Mouse (Mus musculus) midbrain, embryonic 16.5 days (tissue): ENCODE measurements around the gene Emx2. TPM values are rescaled to one million over a fixed set of nuclear protein-coding genes. Genes with fewer than 3 reads are reported as not detected.

ENCODE experiments used
- ATAC-seq: fragments of 200-750 bp; cut with Nextera tagmentation; 2 replicates; pipeline ENCODE4 v1.8.0; 2017; ENCODE audit warnings: moderate TSS enrichment
- H3K27ac ChIP-seq: fragments of 300-500 bp; sonication (generic); 2 replicates; pipeline ENCODE4 v1.5.1; 2014; ENCODE audit warnings: mild to moderate bottlenecking, low read length, mixed read lengths
- H3K27me3 ChIP-seq: fragments of 300-500 bp; sonication (generic); 2 replicates; pipeline ENCODE4 v1.6.1; 2014; ENCODE audit warnings: low read depth, low read length, mixed read lengths; ENCODE audit not compliant: control insufficient read depth, insufficient read depth
- H3K36me3 ChIP-seq: fragments of 300-500 bp; sonication (generic); 2 replicates; pipeline ENCODE4 v1.6.1; 2014; ENCODE audit warnings: mild to moderate bottlenecking, low read length, moderate library complexity, mixed read lengths; ENCODE audit not compliant: control insufficient read depth, insufficient read depth
- H3K4me1 ChIP-seq: fragments of 300-500 bp; sonication (generic); 2 replicates; pipeline ENCODE4 v1.6.1; 2014; ENCODE audit warnings: mild to moderate bottlenecking, low read length, mixed read lengths; ENCODE audit not compliant: control insufficient read depth, insufficient read depth
- H3K4me2 ChIP-seq: fragments of 300-500 bp; sonication (generic); 2 replicates; pipeline ENCODE4 v1.6.1; 2014; ENCODE audit warnings: mild to moderate bottlenecking, low read length, mixed read lengths
- H3K4me3 ChIP-seq: fragments of 300-500 bp; sonication (generic); 2 replicates; pipeline ENCODE4 v1.5.1; 2014; ENCODE audit warnings: low read depth, mild to moderate bottlenecking, low read length, moderate library complexity, mixed read lengths
- H3K9ac ChIP-seq: fragments of 300-500 bp; sonication (generic); 2 replicates; pipeline ENCODE4 v1.6.1; 2014; ENCODE audit warnings: low read depth, low read length, mixed read lengths
- H3K9me3 ChIP-seq: fragments of 300-500 bp; sonication (generic); replicated peaks from 2 replicates; pipeline ENCODE4 v1.6.1; 2014; ENCODE audit warnings: mild to moderate bottlenecking, low read length, mixed read lengths; ENCODE audit not compliant: control insufficient read depth, poor library complexity, severe bottlenecking
- WGBS: fragments of 180-500 bp; shearing (Covaris S2); extraction: QIAGEN DNeasy Blood & Tissue Kit; methylation state at CpG from one replicate; pipeline ENCODE4 v1.1.7; 2014; 5-methylcytosine and 5-hydroxymethylcytosine counted together
- polyA plus RNA-seq: library from polyadenylated mRNA; unstranded; fragments of >200 nt; fragmentation: Nextera tagmentation; extraction: Ambion mirVana; gene quantifications from 2 replicates; pipeline ENCODE4 v1.2.1, GENCODE M21; 2015

The Emx2 gene
- polyA plus RNA-seq, 1 experiment from 2014 or later = 14.2 TPM

DNA sequence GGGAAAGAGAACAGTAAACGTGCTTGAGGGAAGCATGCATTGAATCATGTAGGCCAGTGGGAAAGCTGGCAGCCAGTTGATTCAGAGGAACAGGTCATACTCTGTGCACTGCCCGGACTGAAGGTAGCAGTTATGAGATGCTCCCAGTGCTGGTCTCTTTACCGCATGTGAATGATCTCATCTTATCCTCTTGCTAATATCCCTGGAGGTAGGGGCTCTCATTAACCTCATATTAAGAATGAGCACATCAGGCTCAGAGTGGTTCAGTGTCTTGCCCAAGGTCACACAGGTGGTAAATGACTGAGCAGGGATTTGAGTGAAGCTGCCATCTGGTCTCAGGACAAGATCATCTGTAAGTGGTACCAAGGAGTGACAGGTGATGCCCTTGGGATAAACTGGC, 21.7 kb downstream of the Emx2 start:
- H3K27ac ChIP-seq = no peak overlapping the region
- 76% methylated on average over 3 of the region's 3 CpGs for WGBS
- ATAC-seq = no peak

DNA sequence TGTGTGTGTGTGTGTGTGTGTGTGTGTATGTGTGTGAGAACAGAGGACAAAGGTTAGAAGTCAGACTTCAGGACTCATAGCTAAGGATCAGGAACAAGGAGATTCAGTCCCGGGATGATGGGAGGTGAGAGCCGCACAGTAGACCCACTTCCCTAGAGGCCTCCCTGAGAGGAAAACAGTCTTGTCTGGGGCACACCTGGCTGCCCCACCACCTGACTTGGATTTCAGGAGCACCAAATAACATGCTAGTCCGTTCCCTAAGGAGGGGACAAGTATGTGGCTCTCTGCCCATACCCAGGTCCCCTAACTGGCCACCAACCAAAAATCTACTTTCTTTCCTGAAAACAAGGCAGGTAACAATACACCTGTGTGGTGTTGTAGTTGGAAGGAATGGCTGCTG, 22.4 kb downstream of the Emx2 start:
- H3K9me3 ChIP-seq = no peaks in the 10 kb centered on the region
- WGBS = 96% methylated on average over 3 of the region's 3 CpGs
- ATAC-seq = no peak
- no peaks in the 10 kb centered on the region for H3K27me3 ChIP-seq
- H3K4me3 ChIP-seq = no peak overlapping the region
- no peak overlapping the region for H3K4me2 ChIP-seq
- no peaks in the 10 kb centered on the region for H3K4me1 ChIP-seq
- no peak overlapping the region for H3K9ac ChIP-seq
- no peaks in the 10 kb centered on the region for H3K36me3 ChIP-seq
- no peak overlapping the region for H3K27ac ChIP-seq

More for the DNA sequence above, 21.7 kb downstream of the Emx2 start:
- H3K27me3 ChIP-seq = no peaks in the 10 kb centered on the region; the same call in 1 of the 2 replicates
- no peak overlapping the region for H3K4me2 ChIP-seq
- no peaks in the 10 kb centered on the region for H3K9me3 ChIP-seq
- no peak overlapping the region for H3K9ac ChIP-seq
- H3K36me3 ChIP-seq = no peaks in the 10 kb centered on the region
- H3K4me3 ChIP-seq = no peak overlapping the region
- no peaks in the 10 kb centered on the region for H3K4me1 ChIP-seq

DNA sequence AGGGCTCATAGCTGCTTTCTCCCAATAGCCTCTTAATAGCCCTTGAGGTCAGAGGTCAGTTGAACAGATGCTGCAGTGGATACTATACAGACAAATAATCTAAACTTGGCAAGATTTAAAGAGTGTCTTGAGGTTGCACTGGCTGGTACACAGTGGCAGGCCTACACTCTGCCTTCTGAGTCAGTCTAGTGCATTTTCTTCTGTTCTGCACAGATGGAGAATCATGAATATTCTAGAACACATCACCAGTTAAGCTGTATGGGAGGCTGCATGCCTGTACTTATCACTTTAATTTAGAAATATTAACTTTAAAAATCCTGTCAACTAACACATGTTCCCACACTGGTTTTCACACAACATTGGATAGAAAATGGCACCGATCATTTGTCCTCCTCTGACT, 34.1 kb downstream of the Emx2 start:
- no peak for ATAC-seq
- Histone ChIP-seq H3K27me3 (no peaks in the 10 kb centered on the region), H3K27ac (no peak overlapping the region), H3K9me3 (no peaks in the 10 kb centered on the region), H3K4me3 (no peak overlapping the region), H3K9ac (no peak overlapping the region), H3K36me3 (no peaks in the 10 kb centered on the region), H3K4me2 (no peak overlapping the region), H3K4me1 (no peaks in the 10 kb centered on the region)
- 98% methylated on average over 1 of the region's 1 CpGs for WGBS

DNA sequence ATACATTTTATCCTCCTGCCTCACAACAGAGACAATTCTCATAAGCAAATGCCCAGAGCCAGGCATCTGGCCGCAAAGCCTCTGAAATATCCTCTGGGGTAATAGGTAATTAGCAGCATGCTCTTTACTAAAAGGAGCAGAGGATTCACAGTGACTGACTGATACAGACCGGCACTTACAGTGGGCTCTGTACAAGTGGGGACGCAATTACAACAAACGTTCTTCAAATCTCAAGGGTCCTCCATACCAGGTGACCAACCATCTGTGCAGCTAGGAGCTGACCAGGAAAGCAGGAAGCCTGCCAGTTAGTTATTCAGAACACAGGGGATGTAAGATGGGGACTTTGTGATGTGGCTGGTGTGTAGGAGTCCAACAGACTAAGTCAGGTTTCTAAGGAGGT, 38.7 kb downstream of the Emx2 start:
- Histone ChIP-seq H3K27ac (no peak overlapping the region), H3K4me1 (no peaks in the 10 kb centered on the region), H3K36me3 (no peaks in the 10 kb centered on the region), H3K27me3 (no peaks in the 10 kb centered on the region), H3K9me3 (no peaks in the 10 kb centered on the region), H3K9ac (no peak overlapping the region), H3K4me2 (no peak overlapping the region), H3K4me3 (no peak overlapping the region)
- 32% methylated on average over 4 of the region's 4 CpGs for WGBS
- no peak; the same call in 1 of the 2 replicates for ATAC-seq

DNA sequence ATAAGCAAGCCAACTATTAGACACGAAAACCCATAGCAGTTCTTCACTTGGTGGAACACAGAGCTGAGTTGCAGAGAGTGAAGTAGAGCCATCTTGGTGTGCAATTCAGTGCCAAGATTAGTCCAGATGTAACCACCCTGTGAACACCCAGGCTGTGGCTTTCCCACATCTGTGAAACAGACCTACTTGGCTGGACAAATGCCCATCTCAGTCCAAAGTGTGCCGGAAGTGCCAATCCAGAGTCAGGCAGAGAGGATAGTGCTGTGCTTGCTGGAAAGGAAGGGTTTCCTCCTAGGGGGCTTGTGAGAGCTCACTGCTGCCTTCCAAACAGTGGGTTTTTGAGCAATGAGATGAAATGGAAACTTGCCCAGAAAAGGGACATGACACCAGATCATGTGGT, 50.7 kb downstream of the Emx2 start:
- no peak overlapping the region for H3K4me3 ChIP-seq
- no peaks in the 10 kb centered on the region for H3K27me3 ChIP-seq
- H3K9ac ChIP-seq = no peak overlapping the region
- ATAC-seq = no peak
- H3K27ac ChIP-seq = no peak overlapping the region
- H3K4me2 ChIP-seq = no peak overlapping the region
- H3K36me3 ChIP-seq = no peaks in the 10 kb centered on the region
- H3K9me3 ChIP-seq = no peaks in the 10 kb centered on the region
- H3K4me1 ChIP-seq = no peaks in the 10 kb centered on the region
- WGBS = 90% methylated on average over 2 of the region's 2 CpGs

GRCm38 (mm10) chr19:59513181-59513580, 55.0 kb downstream of the Emx2 start:
- 85% methylated on average over 3 of the region's 3 CpGs for WGBS
- H3K9me3 ChIP-seq = no peaks in the 10 kb centered on the region
- H3K27ac ChIP-seq = no peak overlapping the region
- H3K4me2 ChIP-seq = no peak overlapping the region
- no peak for ATAC-seq
- no peaks in the 10 kb centered on the region for H3K4me1 ChIP-seq
- H3K36me3 ChIP-seq = no peaks in the 10 kb centered on the region
- no peak overlapping the region for H3K9ac ChIP-seq
- no peak overlapping the region for H3K4me3 ChIP-seq
- no peaks in the 10 kb centered on the region for H3K27me3 ChIP-seq

Other genes starting within 250 kb of the Emx2 start
- gene Kcnk18, start 239.2 kb upstream of the Emx2 start, polyA plus RNA-seq = 0.07 TPM in 1 of 2 replicates, not detected in the other
- gene Slc18a2, start 197.5 kb upstream of the Emx2 start, polyA plus RNA-seq = 28.7 and 30.0 TPM in 2 replicates
- gene Rps12-ps3, start 136.1 kb upstream of the Emx2 start, polyA plus RNA-seq = 5.3 and 6.4 TPM in 2 replicates
- gene Pdzd8, start 112.6 kb upstream of the Emx2 start, polyA plus RNA-seq = 9.4 TPM in 2 replicates